In genomic region chr14:98414201-98414600, GRCm38 (mm10) we compare ENCODE assay signal across 11 mouse cellular contexts.
DNase-seq lines count a peak whose midpoint lies in the region; ATAC-seq and TF ChIP-seq lines count a peak whose summit lies in the region.
"Had no signal": no experiment of that assay in that cellular context is flagged by ENCODE, and none has a peak within 500 bp of the region (broad histone marks: within the 10 kb centered on the region; RNA-seq: fewer than 3 reads in every experiment).

No protein-coding gene starts in this region.

- no peak overlapping the region for H3K9ac ChIP-seq in heart, adult 2 months (ENCODE audit: low read depth, low read length)
- no peak overlapping the region for H3K9ac ChIP-seq in neural tube, embryonic 15.5 days (replicated peaks)
- H3K9ac ChIP-seq: liver, embryonic 14.5 days had no signal

- H3K4me1 ChIP-seq in heart, adult 2 months (ENCODE audit: control insufficient read depth, insufficient read depth, low read length) = no peaks in the 10 kb centered on the region
- H3K4me1 ChIP-seq in neural tube, embryonic 15.5 days = no peaks in the 10 kb centered on the region

- no peak for ATAC-seq in neural tube, embryonic 15.5 days (ENCODE audit: low FRiP score)
- peak; percentile 60 to 71; a peak in 2 of 4 replicates for ATAC-seq in hematopoietic stem cell, adult 5-6 weeks (replicated peaks in 1 of 2; ENCODE audit: insufficient read depth in 1 of 2, low FRiP score in 2 of 2, low TSS enrichment in 1 of 2, low read depth in 1 of 2, poor library complexity in 2 of 2, severe bottlenecking in 2 of 2)

- 69% methylated on average over 7 of the region's 7 CpGs for WGBS in heart, adult 2 months
- WGBS in neural tube, embryonic 15.5 days = 61% methylated on average over 7 of the region's 7 CpGs

- H3K4me3 ChIP-seq in heart, adult 2 months = no peak overlapping the region
- H3K4me3 ChIP-seq in neural tube, embryonic 15.5 days (replicated peaks) = no peak overlapping the region

- H3K36me3 ChIP-seq in heart, adult 2 months (ENCODE audit: control insufficient read depth, insufficient read depth, low read length) = no peaks in the 10 kb centered on the region
- no peaks in the 10 kb centered on the region for H3K36me3 ChIP-seq in neural tube, embryonic 15.5 days

- intact Hi-C loops in heart, adult 2 months (cut with DNase I) = loop anchor here (10.0 kb wide), 1 partner anchor 1079 kb away; no protein-coding TSS in a partner anchor

- no peaks in the 10 kb centered on the region for H3K79me2 ChIP-seq in heart, adult 2 months (replicated peaks; ENCODE audit: control insufficient read depth, insufficient read depth, low read length)

- peak; percentile 54 for TF ChIP-seq CTCF in heart, adult 2 months (IDR thresholded peaks at IDR 0.05)

- no peak overlapping the region for H3K27ac ChIP-seq in heart, adult 2 months
- H3K27ac ChIP-seq in neural tube, embryonic 15.5 days (replicated peaks) = no peak overlapping the region
- H3K27ac ChIP-seq: liver, embryonic 14.5 days had no signal

- no peaks in the 10 kb centered on the region for H3K27me3 ChIP-seq in heart, adult 2 months (ENCODE audit: control insufficient read depth, insufficient read depth, low read length)
- H3K27me3 ChIP-seq in neural tube, embryonic 15.5 days (replicated peaks) = no peaks in the 10 kb centered on the region
- H3K27me3 ChIP-seq: CH12.LX had no signal

- no peak for TF ChIP-seq EP300 in heart, adult 2 months (IDR thresholded peaks at IDR 0.05; ENCODE audit: insufficient read depth, low read depth, low read length)

- no peak for DNase-seq in heart, adult 2 months
- no peak for DNase-seq in heart, postnatal 4 days
- peak; percentile 27 for DNase-seq in neural tube, embryonic 10.5 days (ENCODE audit: extremely low spot score, low spot score)
- no peak for DNase-seq in right cerebral cortex, postnatal 25 days
- no peak for DNase-seq in B cell, adult 2 months
- no peak for DNase-seq in cerebellum, postnatal 4 days (ENCODE audit: low spot score in 2 of 2)
- DNase-seq: thymus, postnatal 25 days had no signal

- no peak overlapping the region for H3K4me2 ChIP-seq in neural tube, embryonic 15.5 days

- no peaks in the 10 kb centered on the region for H3K9me3 ChIP-seq in neural tube, embryonic 15.5 days (replicated peaks)

- TF ChIP-seq POLR2A in heart, adult 2 months (IDR thresholded peaks at IDR 0.05; ENCODE audit: insufficient read depth, low read depth, low read length) = no peak
